Mouse (Mus musculus): Measurements from ENCODE around the gene Cdc25b. TPM values are rescaled to one million over a fixed set of nuclear protein-coding genes. Genes with fewer than 3 reads are reported as not detected.

Gene Cdc25b
- 23.5 TPM for polyA plus RNA-seq (2021)

DNA sequence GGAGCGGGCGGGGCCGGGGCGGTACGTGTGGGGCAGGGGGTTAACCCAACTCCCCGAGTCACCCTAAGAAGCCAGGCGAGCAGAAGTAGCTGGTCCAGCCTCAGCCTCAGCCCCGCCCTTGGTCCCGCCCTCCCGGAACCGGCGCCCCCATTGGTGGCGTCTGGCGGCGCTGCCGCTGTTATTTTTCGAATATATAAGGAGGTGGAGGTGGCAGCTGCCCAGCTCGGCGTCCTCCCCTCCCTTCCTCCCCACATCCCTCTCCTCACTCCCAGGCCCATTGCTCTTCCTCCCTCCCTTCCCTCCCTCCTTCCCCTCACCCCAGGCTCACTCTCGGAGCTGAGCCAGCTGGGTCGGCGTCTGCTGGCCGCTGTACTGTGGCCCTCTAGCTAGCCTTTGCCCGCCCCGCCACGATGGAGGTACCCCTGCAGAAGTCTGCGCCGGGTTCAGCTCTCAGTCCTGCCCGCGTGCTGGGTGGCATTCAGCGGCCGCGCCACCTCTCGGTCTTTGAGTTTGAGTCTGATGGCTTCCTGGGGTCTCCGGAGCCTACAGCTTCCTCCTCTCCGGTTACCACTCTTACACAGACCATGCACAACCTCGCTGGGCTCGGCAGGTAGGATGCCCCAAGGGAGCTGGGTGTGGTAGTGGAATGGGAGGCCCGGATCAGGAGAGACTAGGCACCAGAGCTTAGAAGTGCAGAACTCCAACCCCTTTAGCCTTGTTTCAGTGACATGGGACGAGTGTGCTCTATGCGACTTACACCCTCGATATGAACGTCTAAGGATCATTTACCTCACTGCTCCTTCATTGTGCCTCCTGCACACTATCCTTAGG lies at the start of gene Cdc25b, which contains the start of gene Spef1:
Gene Cdc25b (plus strand): TSS at position 179 of the 831 bp plus-strand sequence.
Gene Spef1 (minus strand): TSS at position 512 of the 831 bp plus-strand sequence.
- H3K27me3 ChIP-seq = no peaks in the 10 kb centered on the region
- CTCF ChIA-PET = interaction anchor here (0.7 to 2.5 kb wide), 5 partner anchors 13 to 151 kb away, joined by 3 to 11 read pairs (median 3); partner anchors contain the start of gene 1700037H04Rik
- DNase-seq (ENCODE audit: low read depth, low spot score) (no peak), ATAC-seq (peak; percentile 89)
- TF ChIP-seq CTCF (IDR thresholded peaks at IDR 0.05) = no peak
- in situ Hi-C loops (cut with MboI; ENCODE audit: low pct_unique_long_range_greater_than_20kb) = no loop called here
- POLR2A ChIA-PET = interaction anchor here (0.6 to 1.4 kb wide), 2 partner anchors 29 to 48 kb away, joined by 3 read pairs; no protein-coding TSS in a partner anchor

DNA sequence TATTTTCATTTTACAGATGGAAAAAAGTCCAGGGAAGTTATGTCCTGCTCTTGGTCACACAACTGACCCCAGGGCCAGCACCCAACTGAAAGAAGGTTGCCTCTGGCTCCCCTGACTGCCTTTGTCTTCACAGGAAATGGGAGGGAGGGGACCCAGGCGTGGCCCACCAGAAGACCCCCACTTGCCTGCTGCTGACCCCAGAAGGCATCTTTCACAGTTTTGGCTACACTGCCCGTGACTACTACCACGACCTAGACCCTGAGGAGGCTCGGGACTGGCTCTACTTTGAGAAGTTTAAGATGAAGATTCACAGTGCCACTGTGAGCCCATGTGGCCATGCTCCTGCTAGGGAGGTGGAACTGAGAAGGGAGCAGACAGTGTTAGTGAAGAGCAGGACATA lies 48.5 kb upstream of the Cdc25b start:
- DNase-seq (ENCODE audit: low read depth, low spot score) = no peak
- in situ Hi-C loops (cut with MboI; ENCODE audit: low pct_unique_long_range_greater_than_20kb) = no loop called here
- TF ChIP-seq CTCF (IDR thresholded peaks at IDR 0.05) = no peak
- ChIA-PET CTCF (interaction anchor here (1.0 kb wide), 1 partner anchor 101 kb away, joined by 3 read pairs; no protein-coding TSS in a partner anchor), POLR2A (no interaction called here)
- no peaks in the 10 kb centered on the region for H3K27me3 ChIP-seq
- no peak for ATAC-seq

DNA sequence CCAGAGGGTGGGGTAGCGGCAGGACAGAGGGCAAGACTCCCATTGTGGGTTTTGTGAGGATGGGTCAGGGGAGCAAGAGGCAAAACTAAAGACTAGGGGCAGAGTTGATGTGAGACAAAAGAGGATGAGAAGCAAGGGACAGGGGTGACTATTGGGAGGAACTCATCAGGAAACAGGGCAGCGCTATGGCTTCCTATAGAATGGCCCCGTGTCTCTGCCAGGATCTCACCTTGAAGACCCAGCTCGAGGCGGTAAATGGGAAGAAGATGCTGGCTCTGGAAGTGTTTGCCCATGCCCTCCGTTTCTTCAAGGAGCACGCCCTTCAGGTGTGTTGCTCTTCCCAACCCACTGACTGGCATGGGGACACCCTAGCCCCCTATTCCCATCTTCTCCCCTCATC lies 48.0 kb upstream of the Cdc25b start:
- no peak for TF ChIP-seq CTCF (IDR thresholded peaks at IDR 0.05)
- CTCF ChIA-PET = no interaction called here
- ATAC-seq = no peak
- POLR2A ChIA-PET = no interaction called here
- no peak for DNase-seq (ENCODE audit: low read depth, low spot score)
- in situ Hi-C loops (cut with MboI; ENCODE audit: low pct_unique_long_range_greater_than_20kb) = no loop called here
- H3K27me3 ChIP-seq = no peaks in the 10 kb centered on the region

DNA sequence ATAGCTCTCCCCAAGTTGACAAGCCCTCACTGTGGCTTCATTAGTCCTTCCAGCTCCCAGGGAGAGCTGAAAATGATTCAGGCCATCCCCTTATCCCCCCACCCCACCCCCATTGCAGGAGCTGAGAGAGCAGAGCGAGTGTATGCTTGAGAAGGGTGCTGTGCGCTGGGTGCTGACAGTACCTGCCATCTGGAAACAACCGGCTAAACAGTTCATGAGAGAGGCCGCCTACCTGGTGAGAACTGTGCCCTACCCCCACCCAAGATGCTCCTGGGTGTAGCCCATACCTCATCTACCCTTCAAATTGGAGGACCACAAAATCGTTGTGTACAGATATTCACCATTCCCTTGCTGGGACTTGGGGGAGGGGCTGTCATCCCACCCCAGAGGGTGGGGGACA lies 47.5 kb upstream of the Cdc25b start:
- DNase-seq (ENCODE audit: low read depth, low spot score) (no peak), ATAC-seq (no peak)
- in situ Hi-C loops (cut with MboI; ENCODE audit: low pct_unique_long_range_greater_than_20kb) = no loop called here
- ChIA-PET POLR2A (no interaction called here), CTCF (no interaction called here)
- no peaks in the 10 kb centered on the region for H3K27me3 ChIP-seq
- no peak for TF ChIP-seq CTCF (IDR thresholded peaks at IDR 0.05)

DNA sequence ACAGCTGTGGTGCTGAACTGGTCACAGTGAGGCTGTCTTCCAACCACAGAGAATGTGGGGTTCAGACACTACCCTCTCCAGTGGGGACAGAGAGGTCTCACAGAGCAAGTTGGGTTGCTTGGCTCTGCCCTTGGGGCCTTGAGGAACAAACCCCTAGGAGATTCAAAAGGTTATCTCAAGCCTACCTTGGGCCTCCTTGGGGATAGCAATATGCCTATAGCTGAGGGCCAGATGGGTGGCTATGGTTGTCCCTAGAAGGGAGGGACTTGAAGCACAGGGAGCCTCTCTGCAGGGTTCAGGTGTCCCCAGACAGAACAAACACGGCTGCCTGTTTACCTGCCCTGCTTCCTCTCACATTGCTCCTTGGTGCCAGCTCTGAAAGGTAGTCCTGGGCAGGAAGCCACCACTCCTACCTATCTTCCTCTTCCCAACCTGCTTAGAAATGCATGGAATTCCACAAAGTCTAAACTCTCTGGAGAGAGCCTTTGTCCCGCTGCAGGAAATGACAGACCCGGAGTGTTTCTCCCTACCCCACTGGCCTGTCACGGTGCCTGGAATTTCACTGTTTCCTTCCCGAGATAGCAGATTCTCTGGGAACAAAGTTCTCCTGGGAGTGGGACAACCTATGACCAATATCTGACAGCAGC lies 46.7 kb upstream of the Cdc25b start:
- TF ChIP-seq CTCF (IDR thresholded peaks at IDR 0.05) = no peak
- no peaks in the 10 kb centered on the region for H3K27me3 ChIP-seq
- DNase-seq (ENCODE audit: low read depth, low spot score) = no peak
- ChIA-PET POLR2A (no interaction called here), CTCF (no interaction called here)
- ATAC-seq = no peak
- in situ Hi-C loops (cut with MboI; ENCODE audit: low pct_unique_long_range_greater_than_20kb) = no loop called here

DNA sequence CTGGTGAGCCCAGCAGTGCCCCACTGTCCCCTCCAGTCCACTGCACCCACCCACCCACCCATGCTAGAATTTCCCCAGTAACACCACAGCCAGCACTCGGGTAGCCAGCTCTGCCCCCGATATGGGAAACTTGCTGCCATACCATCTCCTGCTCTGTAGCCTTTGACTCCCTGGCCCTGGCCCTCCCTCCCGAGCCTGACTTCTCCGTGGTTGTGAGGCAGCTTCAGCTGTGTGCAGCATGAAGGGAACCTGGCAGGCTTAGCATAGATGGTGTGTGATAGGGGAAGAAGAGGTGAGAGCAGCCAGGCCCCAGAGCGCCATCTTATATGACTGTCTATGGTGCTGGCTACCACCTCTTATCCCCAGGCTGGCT lies 46.2 kb upstream of the Cdc25b start:
- no peak for TF ChIP-seq CTCF (IDR thresholded peaks at IDR 0.05)
- ATAC-seq (no peak), DNase-seq (ENCODE audit: low read depth, low spot score) (no peak)
- ChIA-PET CTCF (no interaction called here), POLR2A (no interaction called here)
- H3K27me3 ChIP-seq = no peaks in the 10 kb centered on the region
- in situ Hi-C loops (cut with MboI; ENCODE audit: low pct_unique_long_range_greater_than_20kb) = no loop called here

DNA sequence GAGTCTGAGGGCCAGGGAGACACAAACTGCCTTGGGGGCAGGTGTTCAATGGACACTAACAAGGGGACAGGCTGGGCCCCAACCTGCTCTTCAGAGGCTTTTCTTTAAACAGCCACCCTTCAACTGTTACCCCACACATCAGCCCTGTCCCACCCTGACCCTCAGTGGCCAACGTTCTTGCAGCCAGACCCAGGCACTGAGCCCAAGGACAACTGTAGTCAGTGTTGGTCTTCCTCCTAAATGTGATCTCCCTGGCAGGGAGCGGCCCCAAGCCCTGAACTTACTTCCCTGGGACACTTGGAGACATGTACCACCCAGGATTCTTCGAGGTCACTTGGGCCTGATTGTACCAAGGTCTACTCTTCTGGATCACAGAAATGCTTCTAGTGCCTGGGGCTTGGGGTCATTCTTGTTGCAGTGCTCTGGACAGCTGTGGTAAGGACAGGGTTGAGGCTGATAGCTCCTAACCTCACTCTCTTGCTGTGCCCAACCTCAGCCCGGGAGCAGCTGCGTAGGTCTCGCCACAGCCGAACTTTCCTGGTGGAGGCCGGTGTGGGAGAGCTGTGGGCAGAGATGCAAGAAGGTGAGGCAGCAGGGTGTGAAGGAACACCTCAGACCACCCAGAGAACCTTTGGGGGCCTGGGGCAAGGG lies 45.3 kb upstream of the Cdc25b start:
- DNase-seq (ENCODE audit: low read depth, low spot score) (no peak), ATAC-seq (no peak)
- in situ Hi-C loops (cut with MboI; ENCODE audit: low pct_unique_long_range_greater_than_20kb) = no loop called here
- TF ChIP-seq CTCF (IDR thresholded peaks at IDR 0.05) = no peak
- CTCF ChIA-PET = interaction anchor here (1.5 kb wide), 1 partner anchor 18 kb away, joined by 5 read pairs; no protein-coding TSS in a partner anchor
- POLR2A ChIA-PET = no interaction called here
- H3K27me3 ChIP-seq = no peaks in the 10 kb centered on the region

DNA sequence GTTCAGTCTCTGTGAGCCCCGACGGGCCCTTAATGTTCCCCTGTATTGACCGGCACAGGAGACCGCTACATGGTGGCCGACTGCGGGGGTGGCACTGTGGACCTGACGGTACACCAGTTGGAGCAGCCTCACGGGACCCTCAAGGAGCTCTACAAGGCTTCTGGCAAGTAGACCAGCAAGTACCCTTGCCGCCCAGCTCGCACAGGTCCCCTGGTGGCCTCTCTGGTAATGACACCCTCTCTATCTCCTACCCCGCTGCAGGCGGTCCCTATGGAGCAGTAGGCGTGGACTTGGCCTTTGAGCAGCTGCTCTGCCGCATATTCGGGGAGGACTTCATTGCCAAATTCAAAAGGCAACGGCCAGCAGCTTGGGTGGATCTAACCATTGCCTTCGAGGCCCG lies 44.2 kb upstream of the Cdc25b start:
- in situ Hi-C loops (cut with MboI; ENCODE audit: low pct_unique_long_range_greater_than_20kb) = no loop called here
- ATAC-seq (no peak), DNase-seq (ENCODE audit: low read depth, low spot score) (no peak)
- no peak for TF ChIP-seq CTCF (IDR thresholded peaks at IDR 0.05)
- CTCF ChIA-PET = interaction anchor here (1.0 to 2.0 kb wide), 3 partner anchors 12 to 111 kb away, joined by 3 to 5 read pairs (median 5); no protein-coding TSS in a partner anchor
- POLR2A ChIA-PET = no interaction called here
- no peaks in the 10 kb centered on the region for H3K27me3 ChIP-seq

DNA sequence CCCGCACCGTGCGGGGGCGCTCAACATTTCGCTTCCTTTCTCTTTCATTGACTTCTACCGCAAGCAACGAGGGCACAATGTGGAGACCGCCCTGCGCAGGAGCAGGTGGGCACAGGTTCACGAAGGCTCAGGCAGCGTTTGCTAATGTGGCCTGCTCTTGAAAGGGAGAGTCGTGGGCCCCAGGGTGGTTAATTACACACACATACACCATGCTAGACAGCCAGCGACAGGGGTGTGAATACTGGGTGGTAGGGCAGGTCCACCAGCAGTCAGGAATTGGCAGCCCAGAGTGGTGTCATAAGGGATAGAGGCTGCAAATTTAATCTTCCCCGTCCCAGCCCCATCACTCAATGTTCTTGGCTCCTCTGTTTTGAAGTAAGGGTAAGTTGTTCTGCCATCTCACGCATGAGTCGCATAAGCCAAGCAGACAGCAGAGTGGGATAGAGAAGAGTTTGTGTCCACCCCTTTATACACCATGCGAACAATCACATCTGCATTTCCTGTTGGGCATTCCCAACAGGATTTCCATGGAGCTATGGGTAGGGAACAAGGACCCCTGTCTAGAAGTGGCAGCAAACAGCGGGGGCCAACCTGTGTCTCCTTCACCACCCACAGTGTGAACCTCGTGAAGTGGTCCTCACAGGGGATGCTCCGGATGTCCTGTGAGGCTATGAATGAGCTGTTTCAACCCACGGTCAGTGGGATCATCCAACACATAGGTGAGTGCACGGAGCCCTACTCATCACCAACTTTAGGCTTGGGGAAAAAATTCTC lies 43.6 kb upstream of the Cdc25b start:
- TF ChIP-seq CTCF (IDR thresholded peaks at IDR 0.05) = no peak
- ChIA-PET POLR2A (no interaction called here), CTCF (interaction anchor here (1.0 to 2.0 kb wide), 2 partner anchors 12 to 111 kb away, joined by 3 to 5 read pairs; no protein-coding TSS in a partner anchor)
- DNase-seq (ENCODE audit: low read depth, low spot score) (no peak), ATAC-seq (no peak)
- H3K27me3 ChIP-seq = no peaks in the 10 kb centered on the region
- in situ Hi-C loops (cut with MboI; ENCODE audit: low pct_unique_long_range_greater_than_20kb) = no loop called here

DNA sequence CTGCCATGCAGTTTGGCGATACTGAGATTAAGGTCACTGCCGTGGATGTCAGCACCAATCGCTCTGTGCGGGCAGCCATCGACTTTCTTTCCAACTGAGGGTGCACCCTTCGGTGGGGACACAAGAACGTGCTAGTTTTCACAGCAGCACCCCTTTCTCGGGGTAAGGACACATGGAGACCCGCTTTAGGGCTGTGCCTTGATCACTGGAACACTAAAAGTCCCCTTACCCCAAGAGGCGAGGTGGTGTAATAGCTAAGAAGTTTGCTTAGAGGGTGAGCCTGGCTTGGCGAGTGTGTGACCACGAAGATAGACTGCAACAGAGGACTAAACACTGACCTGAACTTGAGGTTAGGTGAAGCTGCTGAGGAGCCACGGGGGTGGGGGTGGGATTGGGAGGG lies 41.6 kb upstream of the Cdc25b start:
- CTCF ChIA-PET = no interaction called here
- DNase-seq (ENCODE audit: low read depth, low spot score) (no peak), ATAC-seq (no peak)
- no peak for TF ChIP-seq CTCF (IDR thresholded peaks at IDR 0.05)
- in situ Hi-C loops (cut with MboI; ENCODE audit: low pct_unique_long_range_greater_than_20kb) = no loop called here
- POLR2A ChIA-PET = no interaction called here
- H3K27me3 ChIP-seq = no peaks in the 10 kb centered on the region
